Mouse (Mus musculus) brown adipose tissue, adult 24 weeks (tissue): ENCODE data around the gene Prss8. TPM values are rescaled to one million over a fixed set of nuclear protein-coding genes. Genes with fewer than 3 reads are reported as not detected.
"Not testable (repeated sequence)": the region's sequence is repeated elsewhere in the genome, so short reads cannot be mapped to it uniquely, and the experiment has no call there.

Source experiments
- H3K27ac ChIP-seq: fragments of 200-500 bp; replicated peaks from 2 replicates; pipeline ENCODE4 v1.5.1; 2012; ENCODE audit warnings: low read depth, mild to moderate bottlenecking, low read length
- H3K4me1 ChIP-seq: fragments of 200-500 bp; 2 replicates; pipeline ENCODE4 v1.6.1; 2012; ENCODE audit warnings: low read length, mixed read lengths; ENCODE audit not compliant: control insufficient read depth, insufficient read depth, insufficient read length
- H3K4me3 ChIP-seq: fragments of 200-500 bp; 2 replicates; pipeline ENCODE4 v1.5.1; 2012; ENCODE audit warnings: low read depth, mild to moderate bottlenecking, low read length, moderate library complexity; ENCODE audit not compliant: insufficient read depth
- polyA plus RNA-seq: library from polyadenylated mRNA; stranded (reverse); fragments of >200 nt; gene quantifications from 2 replicates; pipeline ENCODE4 v1.2.4, GENCODE M21; 2012; ENCODE audit not compliant: missing spikeins, insufficient read depth, insufficient read length

Gene Prss8
- polyA plus RNA-seq, 1 experiment = 0.79 TPM

DNA sequence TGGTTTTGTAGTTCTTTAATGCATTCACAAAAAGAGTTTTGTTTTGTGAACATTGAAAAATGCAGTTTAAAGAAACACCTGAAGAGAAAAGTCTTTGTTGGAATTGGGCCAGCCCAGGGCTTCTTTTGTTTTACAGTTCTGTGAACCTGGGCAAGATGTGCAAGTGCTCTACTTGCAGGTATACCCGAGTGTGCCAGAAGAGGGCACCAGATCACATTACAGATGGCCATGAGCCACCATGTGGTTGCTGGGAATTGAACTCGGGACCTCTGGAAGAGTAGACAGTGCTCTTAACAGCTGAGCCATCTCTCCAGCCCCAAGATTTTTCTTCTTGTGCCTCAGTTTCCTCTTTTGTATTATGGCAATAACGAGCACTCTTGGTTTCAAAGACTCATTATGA, 11.7 kb downstream of the Prss8 start:
- no peak overlapping the region for H3K27ac ChIP-seq
- H3K4me3 ChIP-seq = no peak overlapping the region
- no peaks in the 10 kb centered on the region for H3K4me1 ChIP-seq

DNA sequence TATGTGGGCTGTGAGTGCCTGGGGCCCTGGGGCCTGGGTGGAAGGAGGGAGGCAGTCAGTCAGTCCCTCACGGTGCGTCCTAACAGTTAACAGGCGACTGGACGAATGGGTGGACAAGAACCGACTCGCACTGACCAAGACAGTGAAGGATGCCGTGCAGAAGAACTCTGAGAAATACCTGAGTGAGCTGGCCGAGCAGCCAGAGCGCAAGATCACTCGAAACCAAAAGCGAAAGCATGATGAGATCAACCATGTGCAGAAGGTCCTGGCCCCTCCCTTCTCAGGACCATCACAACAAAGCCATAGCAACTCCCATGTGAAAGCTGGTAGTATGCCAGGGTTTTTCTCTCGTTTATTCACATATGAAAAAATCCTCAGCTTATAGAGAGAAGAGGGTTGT, 14.6 kb downstream of the Prss8 start:
- Histone ChIP-seq H3K27ac (no peak overlapping the region), H3K4me3 (no peak overlapping the region), H3K4me1 (no peaks in the 10 kb centered on the region)

DNA sequence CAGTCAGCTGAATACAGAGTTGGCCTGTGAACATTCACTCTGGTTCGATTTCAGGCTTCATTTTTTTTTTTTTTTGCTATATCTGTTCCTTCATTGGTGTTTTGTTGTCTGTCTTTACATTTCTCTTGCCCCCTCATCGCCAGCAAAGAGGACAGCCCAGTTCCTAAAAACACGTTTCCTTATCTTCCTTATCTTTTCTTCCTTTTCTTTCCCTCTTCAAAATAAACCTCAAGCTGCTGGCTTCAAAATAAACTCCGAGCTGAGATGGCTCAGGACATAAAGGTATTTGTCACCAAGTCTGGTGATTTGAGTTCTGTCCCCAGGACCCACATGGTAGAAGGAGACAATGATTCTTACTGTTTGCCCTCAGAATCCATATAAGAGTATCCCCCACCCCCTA, 17.0 kb downstream of the Prss8 start:
- Histone ChIP-seq H3K4me3 (peak overlapping the region; percentile 81), H3K4me1 (peaks cover 5% of the 10 kb centered on the region), H3K27ac (no peak overlapping the region)

DNA sequence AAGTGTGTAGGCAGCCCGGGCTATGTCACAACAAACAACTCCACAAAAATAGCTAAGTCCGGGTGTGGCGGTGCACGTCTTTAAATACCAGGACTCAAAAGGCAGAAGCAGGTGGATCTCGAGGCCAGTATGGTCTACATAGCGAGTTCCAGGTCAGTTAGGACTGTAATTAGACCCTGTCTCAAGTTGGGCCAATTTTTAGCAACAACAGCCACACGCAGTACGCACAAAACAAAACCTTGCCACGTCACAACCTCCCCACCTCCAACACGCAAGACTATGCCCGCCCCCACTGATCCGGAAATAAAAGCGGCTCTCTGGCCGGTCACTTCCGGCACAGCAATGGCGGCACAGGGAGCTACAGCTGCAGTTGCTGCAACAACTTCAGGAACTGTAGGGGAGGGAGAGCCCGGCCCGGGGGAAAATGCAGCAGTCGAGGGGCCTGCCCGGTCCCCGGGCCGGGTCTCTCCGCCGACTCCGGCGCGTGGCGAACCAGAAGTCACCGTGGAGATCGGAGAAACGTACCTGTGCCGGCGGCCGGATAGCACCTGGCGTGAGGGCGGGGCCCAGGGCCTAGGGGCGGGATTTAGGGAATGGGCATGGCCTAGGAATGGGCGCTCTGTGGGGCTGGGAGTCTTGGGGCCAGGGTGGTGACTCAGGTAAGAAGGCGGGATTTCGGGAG, 17.6 kb downstream of the Prss8 start, which contains the start of gene Kat8:
Gene Kat8, plus strand, starts transcription at position 327 of the 682 bp plus-strand sequence.
- Histone ChIP-seq H3K4me1 (peaks cover 6% of the 10 kb centered on the region), H3K4me3 (peak within 1 kb of the TSS; percentile 81), H3K27ac (peak within 1 kb of the TSS; percentile 88)

DNA sequence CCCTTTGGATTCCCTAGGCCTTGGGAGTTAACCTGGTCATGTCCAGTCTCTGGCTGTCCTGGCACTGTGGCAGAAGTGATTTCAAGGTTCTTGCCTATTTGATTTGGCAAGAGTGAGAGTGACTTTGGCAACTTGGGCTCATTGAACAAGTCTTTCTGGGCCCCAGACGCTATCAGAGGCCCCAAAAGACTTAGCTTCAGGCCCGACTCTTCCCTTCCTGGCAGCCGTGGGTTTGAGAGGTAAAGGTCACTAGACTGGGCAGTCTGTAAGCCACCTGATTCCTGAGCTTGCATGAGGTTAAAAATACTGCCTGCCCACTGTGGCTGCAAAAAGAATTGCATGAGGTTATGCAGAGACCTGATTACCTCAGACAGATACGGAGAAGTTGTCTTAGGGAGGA, 21.2 kb downstream of the Prss8 start:
- Histone ChIP-seq H3K4me1 (peaks cover 6% of the 10 kb centered on the region), H3K4me3 (no peak overlapping the region), H3K27ac (peak overlapping the region; percentile 87)

DNA sequence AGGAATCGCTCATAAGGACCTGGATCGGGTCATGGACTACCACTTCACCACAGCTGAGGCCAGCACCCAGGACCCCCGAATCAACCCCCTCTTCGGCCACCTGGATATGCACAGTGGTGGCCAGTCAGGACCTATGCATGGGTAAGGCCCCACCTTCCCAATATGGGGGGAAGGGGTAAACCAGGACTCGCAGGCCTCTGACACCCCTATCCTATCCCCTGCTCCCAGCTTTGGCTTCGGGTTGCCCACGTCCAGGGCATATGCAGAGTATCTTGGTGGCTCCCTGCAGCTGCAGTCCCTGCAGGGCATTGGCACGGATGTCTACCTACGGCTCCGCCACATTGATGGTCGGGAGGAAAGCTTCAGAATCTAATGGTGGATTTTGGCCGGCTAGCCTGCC, 22.0 kb downstream of the Prss8 start:
- H3K4me3 ChIP-seq = no peak overlapping the region
- peaks cover 6% of the 10 kb centered on the region for H3K4me1 ChIP-seq
- peak overlapping the region; percentile 87 for H3K27ac ChIP-seq

DNA sequence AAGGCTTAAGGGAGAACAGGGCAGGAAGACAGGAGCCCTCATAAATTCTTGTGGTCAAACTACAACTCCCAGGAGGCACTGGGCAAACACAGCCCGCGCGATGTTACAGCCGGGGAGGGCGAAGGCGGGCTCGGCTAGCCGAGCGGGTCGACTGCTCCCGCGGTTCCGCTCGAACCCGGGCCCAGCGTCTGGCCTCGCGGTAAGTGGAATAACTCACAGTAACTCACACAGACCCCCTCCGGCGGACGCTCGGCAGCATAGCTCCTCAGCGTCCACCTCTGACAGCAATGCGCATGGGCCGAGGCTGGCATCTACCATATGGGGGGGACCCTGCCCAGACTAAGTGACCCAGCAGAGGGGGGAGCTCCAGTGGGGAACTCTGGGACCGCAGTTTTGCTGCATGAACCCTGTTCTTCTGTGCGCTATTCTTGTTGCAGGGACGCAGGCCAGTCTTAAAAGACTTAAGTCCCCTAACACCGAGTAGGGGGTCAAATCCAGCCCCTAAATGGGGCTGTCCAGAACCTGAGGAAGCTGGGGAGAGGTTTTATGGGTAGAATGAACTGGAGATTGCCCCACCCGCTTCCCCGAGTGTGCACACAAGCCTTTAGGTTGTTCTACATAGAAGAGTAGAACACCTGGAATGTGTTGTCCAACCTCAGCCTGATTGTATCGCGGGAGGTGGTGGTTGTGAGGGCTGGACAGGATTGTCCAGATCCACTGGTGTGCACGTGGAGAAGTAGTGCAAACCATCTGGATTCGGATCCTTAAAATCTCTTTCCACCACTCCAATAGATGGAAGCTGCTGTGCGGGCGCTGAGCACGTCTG, 25.7 kb downstream of the Prss8 start, which contains the start of gene Bckdk:
Gene Bckdk, plus strand, starts transcription at position 112 of the 826 bp plus-strand sequence.
- Histone ChIP-seq H3K4me1 (peaks cover 6% of the 10 kb centered on the region), H3K27ac (peak within 1 kb of the TSS; percentile 52), H3K4me3 (peak within 1 kb of the TSS; percentile 76)

DNA sequence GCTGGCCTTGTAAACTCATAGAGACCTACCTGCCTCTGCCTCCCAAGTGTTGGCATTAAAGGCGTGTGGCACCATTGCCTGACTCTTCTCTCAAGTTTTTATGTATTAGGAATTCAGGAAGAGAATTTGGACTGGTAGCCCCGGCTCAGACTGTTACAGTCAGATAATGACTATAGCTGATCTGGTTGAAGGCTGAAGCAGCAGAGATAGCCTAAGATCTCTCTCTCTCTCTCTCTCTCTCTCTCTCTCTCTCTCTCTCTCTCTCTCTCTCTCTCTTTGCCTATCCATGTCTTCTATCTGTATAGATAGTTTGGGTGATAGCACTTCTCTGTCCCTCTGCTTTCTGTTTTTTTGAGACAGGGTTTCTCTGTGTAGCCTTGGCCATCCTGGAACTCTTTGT, 28.1 kb downstream of the Prss8 start:
- Histone ChIP-seq H3K27ac (no peak overlapping the region), H3K4me1 (no peaks in the 10 kb centered on the region), H3K4me3 (no peak overlapping the region)

DNA sequence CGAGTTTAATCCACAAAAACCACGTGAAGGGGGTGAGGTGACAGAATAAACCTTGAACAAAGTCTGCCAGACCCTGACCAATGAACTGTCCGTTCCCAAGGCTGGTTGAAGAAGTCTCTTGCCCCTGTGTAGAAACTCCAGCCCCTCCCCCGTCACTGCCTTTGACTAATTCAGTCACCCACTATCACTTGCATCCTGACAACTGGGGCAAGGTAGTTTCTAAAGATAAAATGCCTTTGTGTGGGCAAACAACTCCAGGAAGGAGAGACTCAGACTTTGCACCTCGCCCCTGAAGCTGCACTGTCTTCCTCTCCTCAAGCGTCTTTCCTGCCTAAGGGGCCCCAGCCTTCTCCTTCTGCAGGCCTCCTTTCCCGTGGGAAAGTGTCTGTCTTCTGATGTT, 29.9 kb downstream of the Prss8 start:
- Histone ChIP-seq H3K4me3 (no peak overlapping the region), H3K4me1 (no peaks in the 10 kb centered on the region), H3K27ac (no peak overlapping the region)

DNA sequence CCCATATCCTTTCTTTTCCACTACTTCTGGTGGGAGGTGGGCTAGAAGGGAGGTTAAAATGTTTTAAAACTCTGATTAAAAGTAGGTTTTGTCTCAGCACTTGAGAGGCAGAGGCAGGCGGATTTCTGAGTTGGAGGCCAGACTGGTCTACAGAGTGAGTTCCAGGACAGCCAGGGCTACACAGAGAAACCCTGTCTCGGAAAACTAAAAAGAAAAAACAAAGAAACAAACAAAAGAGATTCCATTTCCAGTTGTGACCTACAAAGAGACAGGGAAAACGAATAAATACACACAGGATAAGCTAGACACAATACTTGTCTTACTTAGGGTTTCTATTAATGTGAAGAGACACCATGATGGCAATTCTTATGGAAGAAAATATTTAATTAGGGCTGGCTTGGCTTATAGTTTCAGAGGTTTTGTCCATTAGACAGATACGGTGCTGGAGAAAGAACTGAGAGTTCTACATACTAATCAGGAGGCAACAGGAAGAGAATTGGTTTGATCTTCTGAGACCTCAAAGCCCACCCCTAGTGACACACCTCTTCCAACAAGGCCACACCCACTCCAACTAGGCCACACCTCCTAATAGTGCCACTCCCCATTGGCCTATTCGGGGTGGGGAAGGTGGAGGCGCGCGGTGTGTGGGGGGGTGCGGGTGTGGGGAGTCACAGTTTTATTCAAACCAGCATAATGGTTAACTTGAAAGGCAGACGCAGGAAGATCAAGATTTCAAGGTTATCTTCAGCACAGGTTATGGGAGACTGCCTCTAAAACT, 31.5 kb downstream of the Prss8 start:
- 0 out of 2 replicates have a peak, but pooled peaks cover 3% of the 10 kb centered on the region for H3K4me1 ChIP-seq
- H3K4me3 ChIP-seq = no peak overlapping the region
- H3K27ac ChIP-seq = no peak overlapping the region

DNA sequence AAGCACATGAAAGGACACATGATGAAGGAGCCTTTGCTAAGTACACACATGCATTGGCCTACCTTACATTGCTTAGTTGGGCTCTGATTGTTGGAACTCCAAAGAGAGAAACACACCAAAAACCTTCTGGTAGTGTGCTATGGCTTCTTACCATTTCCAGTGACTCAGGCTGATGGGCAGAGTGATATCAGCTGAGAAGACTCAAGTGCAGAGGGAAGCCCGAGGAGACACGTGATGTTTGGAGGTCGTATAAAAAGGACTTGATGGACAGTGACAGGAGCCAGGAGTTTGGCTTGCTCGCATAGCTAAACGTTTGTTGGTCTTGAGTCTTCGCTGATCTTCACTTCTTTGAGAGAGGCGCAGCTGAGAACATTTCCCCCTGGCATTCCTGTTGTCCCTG, 32.4 kb downstream of the Prss8 start:
- Histone ChIP-seq H3K4me1 (0 out of 2 replicates have a peak, but pooled peaks cover 3% of the 10 kb centered on the region), H3K27ac (no peak overlapping the region), H3K4me3 (no peak overlapping the region)

DNA sequence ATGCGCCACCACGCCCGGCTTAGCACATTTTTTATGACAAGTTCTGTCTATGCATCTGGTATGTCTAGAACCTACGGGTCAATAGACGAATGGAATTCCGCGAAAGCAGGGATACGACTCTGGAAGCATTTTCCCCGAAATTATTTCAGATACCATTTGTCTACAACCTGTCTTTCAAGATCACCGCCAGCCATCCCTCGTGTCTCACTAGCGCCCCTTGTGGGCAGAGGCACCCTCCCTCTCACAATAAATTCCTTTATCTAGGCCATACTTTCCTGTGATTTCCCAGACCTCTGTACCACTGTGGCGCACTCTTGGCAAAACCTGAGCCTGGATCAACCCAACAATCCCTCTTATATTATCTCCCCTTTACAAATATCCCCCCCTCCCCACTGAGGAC, 33.5 kb downstream of the Prss8 start:
- no peak overlapping the region for H3K4me3 ChIP-seq
- 0 out of 2 replicates have a peak, but pooled peaks cover 3% of the 10 kb centered on the region for H3K4me1 ChIP-seq
- no peak overlapping the region for H3K27ac ChIP-seq

DNA sequence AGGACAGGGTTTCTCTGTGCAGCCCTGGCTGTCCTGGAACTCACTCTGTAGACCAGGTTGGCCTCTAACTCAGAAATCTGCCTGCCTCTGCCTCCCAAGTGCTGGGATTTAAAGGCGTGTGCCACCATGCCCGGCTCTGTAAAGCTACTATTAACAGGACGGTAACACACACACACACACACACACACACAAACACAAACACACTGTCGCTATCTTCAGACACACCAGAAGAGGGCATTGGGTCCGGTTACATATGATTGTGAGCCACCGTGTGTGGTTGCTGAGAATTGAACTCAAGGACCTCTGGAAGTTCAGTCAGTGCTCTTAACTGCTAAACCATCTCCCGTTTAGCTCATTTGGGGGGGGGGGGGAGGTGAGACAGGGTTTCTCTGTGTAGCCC, 34.0 kb downstream of the Prss8 start:
- Histone ChIP-seq H3K4me3 (peak overlapping the region; percentile 8; the same call in 1 of the 2 replicates), H3K27ac (0 out of 2 replicates have a peak overlapping the region, but pooled peaks have one; percentile 18)
- H3K4me1 ChIP-seq = not testable (repeated sequence)

DNA sequence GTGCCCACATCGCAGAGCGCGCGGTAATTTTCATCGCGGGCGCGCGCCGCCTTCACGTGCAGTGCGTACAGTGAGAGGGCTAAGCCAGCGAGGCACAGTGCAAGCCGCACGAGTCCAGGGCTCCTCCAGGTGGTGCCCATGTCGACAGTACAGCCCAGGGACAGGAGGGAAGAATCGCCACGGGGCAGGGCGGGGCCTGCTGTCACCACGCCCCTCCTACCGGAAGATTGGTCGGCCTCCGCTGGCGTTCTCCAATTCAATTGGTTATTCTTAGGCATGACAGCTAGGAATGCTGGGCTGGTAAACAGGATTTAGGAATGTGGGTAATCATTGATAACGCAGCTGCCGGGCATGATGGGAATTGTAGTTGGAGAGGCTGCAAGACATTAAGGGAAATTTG, 34.5 kb downstream of the Prss8 start, which contains the start of the genes Gm21974 and Vkorc1:
Gene Gm21974, minus strand, starts transcription at position 13 of the 400 bp plus-strand sequence.
Gene Vkorc1, minus strand, starts transcription at position 176 of the 400 bp plus-strand sequence.
- Histone ChIP-seq H3K27ac (0 out of 2 replicates have a peak within 1 kb of the TSS, but pooled peaks have one; percentile 18), H3K4me3 (peak within 1 kb of the TSS; percentile 65), H3K4me1 (0 out of 2 replicates have a peak, but pooled peaks cover 3% of the 10 kb centered on the region)

DNA sequence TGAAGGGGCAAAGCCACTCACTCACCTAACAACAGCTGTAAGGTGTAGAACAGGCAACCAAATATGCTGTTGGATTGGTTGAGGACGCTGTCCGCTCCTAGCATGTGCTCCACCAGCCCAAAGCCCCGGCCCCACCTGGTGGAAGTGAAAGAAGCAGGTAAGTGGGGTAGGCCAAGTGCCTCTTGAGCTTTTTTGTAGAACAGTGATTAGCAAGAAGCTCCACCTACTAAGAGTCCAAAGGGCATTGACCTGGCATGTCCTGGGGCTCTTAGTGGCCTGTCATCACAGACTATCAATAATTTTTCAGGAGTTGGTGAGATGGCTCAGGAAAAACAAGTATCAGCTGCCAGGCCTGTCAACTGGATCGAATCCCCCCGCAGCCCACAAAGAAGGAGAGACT, 35.4 kb downstream of the Prss8 start:
- Histone ChIP-seq H3K4me1 (0 out of 2 replicates have a peak, but pooled peaks cover 3% of the 10 kb centered on the region), H3K4me3 (peak overlapping the region; percentile 65), H3K27ac (no peak overlapping the region)
